Mouse (Mus musculus) embryonic fibroblast, embryonic 13.5 days (primary cell): ENCODE measurements around the gene Sod1.

Experiments used
- CTCF ChIP-seq: IDR thresholded peaks from 2 replicates; pipeline ENCODE4 v1.5.1; 2011; ENCODE audit warnings: mild to moderate bottlenecking, control low read depth, low read length, moderate library complexity, borderline replicate concordance; ENCODE audit not compliant: insufficient read depth
- POLR2A ChIP-seq: IDR thresholded peaks from 2 replicates; pipeline ENCODE4 v1.6.1; 2011; ENCODE audit warnings: low read depth, mild to moderate bottlenecking, control low read depth, low read length, moderate library complexity

DNA sequence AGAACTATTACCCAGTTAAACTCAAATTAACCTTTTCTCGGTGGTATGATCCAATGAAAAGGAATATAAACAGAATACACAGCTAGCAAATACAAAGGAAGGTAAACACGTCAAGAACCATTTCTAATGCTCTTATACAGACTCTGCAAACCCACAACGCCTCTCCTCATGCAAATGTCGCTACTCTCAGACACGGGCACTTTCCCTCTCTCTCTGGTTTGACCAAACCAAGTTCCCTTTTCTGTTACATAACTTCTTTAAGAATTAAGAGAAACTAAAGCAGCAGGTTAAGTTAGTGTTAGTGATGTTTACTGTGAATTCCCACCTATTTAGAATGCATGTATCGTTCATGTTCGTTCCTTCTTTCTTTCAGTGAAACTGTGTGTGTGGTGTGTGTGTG is 38.4 kb downstream of the Sod1 start:
- TF ChIP-seq CTCF (no peak), POLR2A (no peak)
